Mouse (Mus musculus) embryonic stem cell, embryonic (primary cell): ENCODE results near the gene Fbxl7.

Source experiments
- CTCF ChIA-PET, 4 experiments: fragments of 300-600 bp in 2 of 4; fragments of 350-600 bp in 2 of 4; sonication (Branson Sonifier 250); formaldehyde crosslinking; loops; one replicate each; lab custom pipeline; 2022; ENCODE audit warnings: inconsistent platforms in 2 of 4; lab: Charles Lee
- POLR2A ChIA-PET, 4 experiments: fragments of 300-600 bp in 2 of 4; fragments of 350-600 bp in 2 of 4; sonication (Branson Sonifier 250); formaldehyde crosslinking; loops; one replicate each; lab custom pipeline; 2022; ENCODE audit warnings: antibody characterized with exemption in 4 of 4, inconsistent platforms in 1 of 4; lab: Charles Lee

The Fbxl7 gene

GRCm38 (mm10) chr15:26619221-26619620 is 276.2 kb downstream of the Fbxl7 start:
- ChIA-PET POLR2A (interaction anchor here in 1 of 4 experiments (0.7 kb wide), 1 partner anchor 29 kb away, joined by 3 read pairs; no protein-coding TSS in a partner anchor), CTCF (interaction anchor here in 3 of 4 experiments (0.6 to 0.7 kb wide), 3 partner anchors 14 to 702 kb away, joined by 3 to 13 read pairs (median 3); no protein-coding TSS in a partner anchor)

DNA sequence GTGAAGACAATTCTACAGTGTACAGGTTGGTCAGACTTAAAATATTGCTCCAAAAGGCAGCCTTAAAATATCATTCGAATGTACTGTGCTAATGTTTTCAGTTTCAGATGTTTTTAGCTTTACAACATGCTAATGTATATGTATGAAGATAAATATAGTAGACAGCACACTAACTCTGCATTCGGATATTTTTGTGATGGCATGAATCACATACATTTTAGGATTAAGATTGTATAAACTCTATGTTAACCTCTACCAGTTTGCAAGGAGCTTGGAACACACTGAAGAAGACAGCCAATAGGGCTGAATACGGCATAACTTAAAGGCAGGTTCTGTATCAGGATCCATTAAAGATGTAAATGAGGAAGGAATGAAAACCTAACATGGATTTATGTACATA is 299.1 kb downstream of the Fbxl7 start:
- POLR2A ChIA-PET, result interaction anchor here in 1 of 4 experiments (0.5 kb wide), 1 partner anchor 35 kb away, joined by 3 read pairs; no protein-coding TSS in a partner anchor
- CTCF ChIA-PET, result interaction anchor here in 1 of 4 experiments (0.6 kb wide), 1 partner anchor 31 kb away, joined by 7 read pairs; no protein-coding TSS in a partner anchor

DNA sequence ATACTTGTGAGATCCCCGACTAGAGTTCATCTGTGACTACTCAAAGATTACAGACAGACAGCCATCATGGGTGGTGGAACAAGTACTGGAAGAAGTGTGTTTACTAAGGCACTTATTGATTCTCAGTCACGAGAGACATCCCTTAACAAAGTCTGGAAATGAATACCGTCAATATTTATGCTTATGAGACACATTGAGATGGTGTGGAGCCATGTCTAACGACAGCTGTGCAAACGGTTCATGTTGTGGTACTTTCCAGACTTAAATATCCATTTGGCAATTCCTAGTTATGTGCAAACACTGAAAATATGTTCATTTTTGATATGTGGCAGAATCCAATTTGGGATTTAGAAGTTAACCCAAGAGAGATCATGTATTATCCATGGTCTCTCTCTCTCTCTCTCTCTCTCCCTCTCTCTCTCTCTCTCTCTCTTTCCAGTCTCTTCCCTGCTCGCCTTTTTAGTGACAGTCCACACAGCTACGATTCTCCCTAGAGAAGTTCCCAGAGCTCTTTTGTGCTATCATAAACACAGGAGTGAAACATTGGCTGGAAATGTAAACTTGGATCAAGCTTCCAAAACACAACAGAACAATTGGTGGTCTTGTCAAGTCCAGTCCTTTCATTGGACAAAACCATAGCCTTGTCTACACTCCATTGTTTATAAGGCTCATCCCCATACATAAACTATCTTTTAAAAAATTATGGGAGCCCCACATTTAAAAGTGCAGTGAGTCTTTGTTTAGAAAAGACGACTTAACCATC is 315.3 kb downstream of the Fbxl7 start:
- ChIA-PET POLR2A (no interaction called here), CTCF (no interaction called here)

DNA sequence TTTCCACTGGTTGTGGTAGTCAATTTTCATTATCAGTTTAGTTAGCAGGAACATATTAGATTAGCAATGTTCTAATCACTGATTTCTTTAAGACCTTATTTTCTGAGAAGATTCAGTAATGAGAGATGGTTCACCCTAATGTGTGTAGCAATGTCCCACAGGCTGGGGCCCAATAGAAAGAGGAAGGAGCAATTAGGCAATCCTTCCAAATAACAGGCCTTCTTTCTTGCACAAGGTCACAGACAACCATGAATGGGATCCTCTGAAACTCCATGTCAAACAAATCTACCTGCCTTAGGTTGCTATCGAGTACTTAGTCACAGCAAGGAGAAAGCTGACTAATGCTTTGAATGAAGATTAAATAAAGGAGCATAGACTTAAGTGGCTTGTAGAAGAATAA is 316.9 kb downstream of the Fbxl7 start:
- CTCF ChIA-PET, result no interaction called here
- POLR2A ChIA-PET, result no interaction called here

- CTCF ChIA-PET, result no interaction called here
- POLR2A ChIA-PET, result no interaction called here
Observed at GRCm38 (mm10) chr15:26566076-26566475, 329.3 kb downstream of the Fbxl7 start.

DNA sequence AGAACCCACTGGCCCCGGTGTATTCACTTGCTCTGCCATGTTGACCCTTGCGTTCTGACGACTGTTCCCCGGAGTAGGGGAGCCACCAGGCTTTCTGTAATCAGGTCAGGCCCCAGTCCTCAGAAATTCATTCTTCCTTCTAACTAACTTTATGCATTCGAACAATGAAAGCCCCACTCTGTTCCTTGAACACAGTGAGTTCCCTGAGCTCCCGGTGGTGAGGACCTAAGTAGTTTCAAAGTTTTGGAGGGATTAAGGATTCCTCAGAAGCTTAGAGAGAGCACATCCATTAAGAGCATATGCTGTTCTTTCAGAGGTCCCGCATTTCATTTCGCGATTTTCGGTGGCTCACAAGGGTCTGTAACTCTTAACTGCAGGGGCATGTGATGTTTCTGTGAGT is 341.8 kb downstream of the Fbxl7 start:
- ChIA-PET CTCF (no interaction called here), POLR2A (no interaction called here)

DNA sequence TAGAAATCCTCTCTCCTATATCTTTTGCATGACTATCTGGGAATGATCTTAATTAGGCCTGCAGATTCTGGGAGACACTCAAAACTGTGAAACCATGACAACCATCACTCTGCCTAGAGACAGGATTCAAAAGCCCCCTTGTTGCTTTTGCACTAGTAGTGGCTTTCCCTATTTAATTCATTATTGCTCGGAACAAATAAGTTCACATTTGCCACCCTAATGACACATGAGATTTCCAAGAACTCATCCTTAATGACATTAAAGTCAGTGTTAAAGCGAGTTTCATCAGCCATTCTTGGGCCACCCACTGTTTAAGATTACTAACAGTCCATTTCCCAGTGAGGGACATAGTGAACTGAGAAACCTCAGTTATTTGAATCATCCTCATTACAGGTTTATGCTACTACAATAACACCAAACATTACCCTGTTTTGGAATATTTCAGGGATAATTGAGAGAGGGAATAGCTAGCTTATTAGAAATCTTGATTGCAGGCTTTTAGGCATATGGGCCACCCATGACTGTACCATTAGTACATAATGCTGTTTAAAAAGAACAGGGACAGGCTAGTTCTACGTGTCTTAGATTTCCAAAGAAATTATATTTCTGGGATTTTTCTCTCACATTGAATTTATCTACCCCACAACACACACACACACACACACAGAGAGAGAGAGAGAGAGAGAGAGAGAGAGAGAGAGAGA is 361.2 kb downstream of the Fbxl7 start:
- CTCF ChIA-PET, result no interaction called here
- POLR2A ChIA-PET, result no interaction called here

DNA sequence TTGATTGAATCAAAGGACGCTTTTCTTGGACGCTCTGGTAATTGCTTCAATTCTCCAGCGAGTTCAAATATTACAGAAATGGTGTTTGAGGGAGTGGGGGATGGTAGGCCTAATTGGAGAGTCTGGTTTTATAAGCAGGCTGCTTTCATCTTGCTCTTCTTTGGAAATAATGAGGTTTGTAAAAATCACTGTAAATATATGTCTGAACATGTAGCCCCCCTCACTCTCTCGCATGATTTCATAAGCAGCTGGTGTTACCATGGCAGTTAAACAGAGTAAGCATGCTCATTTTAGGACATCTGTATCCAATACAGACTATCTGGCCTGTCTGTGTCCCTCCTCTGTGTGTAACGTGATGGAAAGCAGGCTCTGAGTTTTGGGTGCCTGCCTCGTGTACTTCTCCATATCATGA is 376.2 kb downstream of the Fbxl7 start:
- ChIA-PET CTCF (no interaction called here), POLR2A (no interaction called here)

GRCm38 (mm10) chr15:26501024-26501423 is 394.4 kb downstream of the Fbxl7 start:
- POLR2A ChIA-PET, result no interaction called here
- CTCF ChIA-PET, result no interaction called here
